Mouse (Mus musculus) limb, embryonic 14.5 days (tissue): ENCODE measurements around the gene Arih1. TPM values are rescaled to one million over a fixed set of nuclear protein-coding genes. Genes with fewer than 3 reads are reported as not detected.
A peak's percentile ranks its signal among the peaks of the same experiment; 100 is the strongest.

Experiments
- ATAC-seq: fragments of 200-750 bp; cut with Nextera tagmentation; 2 replicates; pipeline ENCODE4 v1.8.0; 2017; ENCODE audit warnings: low read depth, moderate number of reproducible peaks, moderate TSS enrichment; ENCODE audit not compliant: low FRiP score
- DNase-seq: peaks from one replicate; pipeline ENCODE4 v3.0.0-alpha.2; 2015; ENCODE audit warnings: low spot score
- H3K27ac ChIP-seq: fragments of 300-500 bp; sonication (generic); replicated peaks from 2 replicates; pipeline ENCODE4 v1.5.1; 2014; ENCODE audit warnings: low read depth, mild to moderate bottlenecking, low read length, moderate library complexity, mixed read lengths
- H3K27me3 ChIP-seq: fragments of 300-500 bp; sonication (generic); 2 replicates; pipeline ENCODE4 v1.6.1; 2014; ENCODE audit warnings: low read length, mixed read lengths; ENCODE audit not compliant: control insufficient read depth, insufficient read depth
- H3K36me3 ChIP-seq: fragments of 300-500 bp; sonication (generic); 2 replicates; pipeline ENCODE4 v1.6.1; 2014; ENCODE audit warnings: mild to moderate bottlenecking, low read length, moderate library complexity, mixed read lengths; ENCODE audit not compliant: control insufficient read depth, insufficient read depth
- H3K4me1 ChIP-seq: fragments of 300-500 bp; sonication (generic); 2 replicates; pipeline ENCODE4 v1.6.1; 2014; ENCODE audit warnings: antibody characterized with exemption, low read length, mixed read lengths; ENCODE audit not compliant: control insufficient read depth, insufficient read depth
- H3K4me2 ChIP-seq: fragments of 300-500 bp; sonication (generic); replicated peaks from 2 replicates; pipeline ENCODE4 v1.6.1; 2014; ENCODE audit warnings: low read depth, mild to moderate bottlenecking, low read length, moderate library complexity; ENCODE audit not compliant: severe bottlenecking
- H3K4me3 ChIP-seq: fragments of 300-500 bp; sonication (generic); replicated peaks from 2 replicates; pipeline ENCODE4 v1.5.1; 2014; ENCODE audit warnings: low read length
- H3K9ac ChIP-seq: fragments of 300-500 bp; sonication (generic); 2 replicates; pipeline ENCODE4 v1.6.1; 2014; ENCODE audit warnings: mild to moderate bottlenecking, low read depth, low read length, moderate library complexity; ENCODE audit not compliant: severe bottlenecking
- H3K9me3 ChIP-seq: fragments of 300-500 bp; sonication (generic); 2 replicates; pipeline ENCODE4 v1.6.1; 2016; ENCODE audit warnings: low read length; ENCODE audit not compliant: control insufficient read depth
- POLR2A ChIP-seq: fragments of 200-500 bp; IDR thresholded peaks from 2 replicates; pipeline ENCODE4 v1.8.0; 2012; ENCODE audit warnings: inconsistent platforms, mild to moderate bottlenecking, moderate library complexity, borderline replicate concordance; ENCODE audit not compliant: insufficient read depth, insufficient read length; ENCODE audit errors: extremely low read depth
- WGBS: fragments of 180-500 bp; shearing (Covaris S2); extraction: QIAGEN DNeasy Blood & Tissue Kit; methylation state at CpG from one replicate; pipeline ENCODE4 v1.1.7; 2014; 5-methylcytosine and 5-hydroxymethylcytosine counted together
- polyA plus RNA-seq, 2 experiments: library from polyadenylated mRNA; depleted of rRNA in 1 of 2; stranded (reverse) in 1 of 2; unstranded in 1 of 2; fragments of >200 nt; fragmentation: Nextera tagmentation in 1 of 2; extraction: Ambion mirVana in 1 of 2; gene quantifications; 2 replicates each; pipeline versions ENCODE4 v1.2.1 to v1.2.3; 2012 to 2014

Gene Arih1
- polyA plus RNA-seq (2012; rRNA removed) (46.8 and 48.6 TPM in 2 replicates), polyA plus RNA-seq (2014; fragmentation: Nextera tagmentation; extraction: Ambion mirVana) (16.8 and 21.6 TPM in 2 replicates)

GRCm38 (mm10) chr9:59486549-59487065, at the start of gene Arih1:
Gene Arih1, minus strand, starts transcription at chr9:59486618.
- Histone ChIP-seq H3K9me3 (no peaks in the 10 kb centered on the region), H3K27ac (peak within 1 kb of the TSS; percentile 99), H3K4me2 (peak within 1 kb of the TSS; percentile 89), H3K9ac (peak within 1 kb of the TSS; percentile 98), H3K4me3 (peak within 1 kb of the TSS; percentile 97), H3K27me3 (no peaks in the 10 kb centered on the region), H3K4me1 (peaks cover 6% of the 10 kb centered on the region; the same call in 1 of the 2 replicates), H3K36me3 (no peaks in the 10 kb centered on the region)
- under 1% methylated on average over 52 of the region's 56 CpGs for WGBS
- peak; percentile 91 for TF ChIP-seq POLR2A
- ATAC-seq (peak; percentile 99), DNase-seq (peak; percentile 94)

DNA sequence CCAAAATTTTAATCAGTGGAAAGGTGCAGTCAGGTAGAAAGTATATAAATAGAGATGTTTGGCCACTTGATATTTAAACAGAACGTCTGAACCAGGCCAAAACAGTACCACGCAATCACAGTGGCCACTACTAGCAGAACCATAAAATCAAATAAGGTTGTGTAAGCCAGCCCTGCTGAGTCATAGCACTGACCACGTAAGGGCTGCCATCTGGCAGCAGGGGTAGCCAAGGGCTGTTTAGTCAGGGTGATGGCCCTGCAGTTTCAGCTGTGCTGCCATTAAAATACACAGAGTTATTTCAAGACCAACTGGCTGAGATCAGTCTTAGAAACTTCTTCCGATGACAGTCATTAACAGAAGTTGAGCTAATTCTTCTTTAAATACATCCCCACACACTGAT, 47.5 kb upstream of the Arih1 start:
- TF ChIP-seq POLR2A, result no peak
- H3K36me3 ChIP-seq, result no peaks in the 10 kb centered on the region
- H3K4me1 ChIP-seq, result 0 out of 2 replicates have a peak, but pooled peaks cover 1% of the 10 kb centered on the region
- no peak overlapping the region for H3K9ac ChIP-seq
- no peak overlapping the region for H3K4me3 ChIP-seq
- H3K4me2 ChIP-seq, result no peak overlapping the region
- 58% methylated on average over 4 of the region's 4 CpGs for WGBS
- no peaks in the 10 kb centered on the region for H3K27me3 ChIP-seq
- H3K9me3 ChIP-seq, result no peaks in the 10 kb centered on the region
- ATAC-seq, result no peak
- no peak overlapping the region for H3K27ac ChIP-seq
- no peak for DNase-seq

- no peak overlapping the region for H3K4me3 ChIP-seq
- no peak for TF ChIP-seq POLR2A
- DNase-seq, result no peak
- no peak overlapping the region for H3K27ac ChIP-seq
- no peak overlapping the region for H3K4me2 ChIP-seq
- no peaks in the 10 kb centered on the region for H3K27me3 ChIP-seq
- 71% methylated on average over 2 of the region's 2 CpGs for WGBS
- no peaks in the 10 kb centered on the region for H3K9me3 ChIP-seq
- H3K9ac ChIP-seq, result no peak overlapping the region
- H3K4me1 ChIP-seq, result no peaks in the 10 kb centered on the region
- no peak for ATAC-seq
- H3K36me3 ChIP-seq, result no peaks in the 10 kb centered on the region
Observed at GRCm38 (mm10) chr9:59533422-59533821, 47.0 kb upstream of the Arih1 start.

GRCm38 (mm10) chr9:59531645-59532044, 45.2 kb upstream of the Arih1 start:
- no peak for DNase-seq
- Histone ChIP-seq H3K36me3 (no peaks in the 10 kb centered on the region), H3K9ac (no peak overlapping the region), H3K4me2 (no peak overlapping the region), H3K27me3 (no peaks in the 10 kb centered on the region), H3K27ac (no peak overlapping the region), H3K4me3 (no peak overlapping the region), H3K9me3 (no peaks in the 10 kb centered on the region), H3K4me1 (no peaks in the 10 kb centered on the region)
- no peak for ATAC-seq
- WGBS, result 45% methylated on average over 5 of the region's 5 CpGs
- no peak for TF ChIP-seq POLR2A

DNA sequence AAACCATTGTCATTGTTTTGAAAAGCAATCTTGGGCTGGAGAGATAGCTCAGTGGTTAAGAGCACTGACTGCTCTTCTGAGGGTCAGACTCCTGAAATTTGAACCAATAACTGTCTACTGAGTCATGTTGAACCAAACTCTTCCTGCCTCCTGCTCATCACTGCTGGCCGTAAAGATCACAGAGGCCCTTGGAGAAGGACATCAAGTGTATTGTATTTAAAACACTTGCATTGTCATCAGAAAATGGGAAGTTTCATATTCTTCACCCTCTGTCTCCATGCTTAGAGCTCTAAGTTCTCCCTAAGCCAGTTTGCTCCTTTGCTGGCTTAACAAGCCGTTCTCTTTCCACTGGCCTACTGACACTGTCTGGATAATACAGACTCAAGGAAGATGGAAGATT, 41.9 kb upstream of the Arih1 start:
- Histone ChIP-seq H3K27ac (no peak overlapping the region), H3K9ac (no peak overlapping the region), H3K27me3 (no peaks in the 10 kb centered on the region), H3K36me3 (no peaks in the 10 kb centered on the region), H3K4me1 (no peaks in the 10 kb centered on the region), H3K4me3 (no peak overlapping the region), H3K9me3 (no peaks in the 10 kb centered on the region), H3K4me2 (no peak overlapping the region)
- WGBS, result 88% methylated on average over 2 of the region's 2 CpGs
- DNase-seq (no peak), ATAC-seq (no peak)
- no peak for TF ChIP-seq POLR2A
